Mouse (Mus musculus): ENCODE data around the gene Tshb.
A peak's percentile ranks its signal among the peaks of the same experiment; 100 is the strongest.

The Tshb gene

DNA sequence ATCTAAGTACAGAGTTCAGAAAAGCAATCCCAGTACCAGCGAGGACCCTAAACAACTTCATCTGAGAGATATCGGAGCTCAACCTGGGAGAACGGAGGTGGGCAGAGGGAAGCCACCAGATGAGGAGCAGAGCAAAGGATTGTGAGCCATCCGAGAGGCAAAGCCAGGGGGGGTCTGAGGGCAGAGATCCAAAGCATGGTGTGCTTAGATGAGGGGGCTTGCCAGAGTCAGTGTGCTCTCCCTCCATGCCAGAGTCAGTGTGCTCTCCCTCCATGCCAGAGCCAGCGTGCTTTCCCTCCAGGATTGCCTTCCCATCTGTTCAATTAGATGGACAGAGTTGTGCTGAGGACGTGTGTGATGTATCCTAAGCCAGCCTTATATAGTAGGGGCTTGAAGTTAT lies 45.4 kb downstream of the Tshb start:
- DNase-seq (ENCODE audit: low spot score), result no peak

DNA sequence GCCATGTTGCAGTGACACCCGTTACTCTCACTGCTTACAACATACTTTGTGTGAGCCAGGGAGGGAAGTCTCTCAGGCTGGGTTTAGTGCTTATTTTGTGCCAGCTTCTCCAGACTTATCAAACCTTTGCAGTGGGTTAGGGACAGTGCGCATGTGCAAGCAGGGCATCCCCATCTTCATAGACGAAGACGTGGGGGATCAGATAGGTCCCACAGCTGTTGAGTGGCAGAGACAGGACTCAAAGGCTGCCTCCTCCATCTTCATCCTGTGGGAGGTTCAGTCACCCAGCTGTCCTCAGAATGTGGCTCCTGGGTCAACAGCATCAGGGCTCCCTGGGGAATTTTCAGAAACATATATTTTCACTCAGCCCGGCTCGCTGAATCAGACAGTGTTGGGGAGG lies 46.1 kb downstream of the Tshb start:
- no peak for DNase-seq (ENCODE audit: low spot score)

GRCm38 (mm10) chr3:102735638-102736037 lies 46.9 kb downstream of the Tshb start:
- DNase-seq (ENCODE audit: low spot score), result no peak

DNA sequence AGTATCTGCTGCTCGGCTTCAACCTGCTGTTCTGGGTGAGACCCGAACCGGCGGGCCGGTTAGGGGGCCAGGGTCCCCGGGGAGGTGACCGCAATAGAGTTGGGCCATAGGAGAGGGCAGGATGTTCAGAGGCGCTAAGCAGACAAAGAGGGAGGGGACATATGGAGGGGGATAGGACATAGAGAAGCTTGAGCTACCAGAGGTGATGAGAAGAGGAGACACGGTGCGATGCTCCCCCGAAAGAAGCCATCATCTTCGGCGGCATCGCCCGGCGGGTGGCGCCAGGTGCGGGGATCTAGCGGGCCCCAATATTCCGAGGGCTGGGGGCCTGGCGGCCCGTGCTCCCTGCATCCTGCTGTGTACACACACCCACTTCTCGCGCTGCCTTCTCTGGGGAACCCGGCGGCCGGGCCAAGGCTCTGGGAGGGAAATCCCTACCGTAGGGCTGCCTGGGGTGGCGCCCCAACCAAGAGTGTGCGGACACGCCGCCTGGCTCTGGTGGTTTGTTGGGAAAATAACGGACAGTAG lies 47.4 kb downstream of the Tshb start:
- peak; percentile 61 for DNase-seq (ENCODE audit: low spot score)

DNA sequence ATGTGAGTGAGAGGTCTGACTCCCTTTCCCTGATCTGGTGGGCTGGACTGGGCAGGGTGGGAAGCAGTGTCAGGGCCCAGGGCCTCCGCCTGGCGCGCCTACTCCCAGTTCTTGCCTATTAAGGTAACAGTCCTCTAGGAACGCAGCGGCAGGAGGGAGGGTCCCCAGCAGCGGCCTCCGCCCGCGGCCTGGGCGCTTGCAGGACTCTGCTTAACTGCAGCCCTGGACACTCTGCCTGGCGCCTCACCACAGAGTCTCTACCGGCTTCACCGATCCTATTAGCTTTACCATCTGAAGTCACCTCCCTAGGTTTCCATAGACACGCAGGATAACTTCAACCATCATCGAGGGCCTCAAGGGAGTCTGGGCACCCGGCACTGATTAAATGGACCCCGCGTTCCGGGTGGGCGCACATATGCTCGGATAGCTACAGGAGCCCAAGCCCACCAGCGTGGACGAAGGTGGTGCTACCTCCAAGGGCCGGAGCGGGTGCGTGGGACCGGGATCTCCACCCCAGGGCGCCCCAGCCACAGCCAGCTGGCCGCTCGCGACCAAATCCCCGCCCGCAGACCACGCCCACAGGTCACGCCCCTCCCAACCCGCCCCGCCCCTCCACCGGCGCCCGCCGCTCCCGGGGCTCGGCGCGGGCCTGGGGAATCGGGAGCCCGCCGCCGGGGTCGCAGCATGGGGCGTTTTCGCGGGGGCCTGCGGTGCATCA lies 48.0 kb downstream of the Tshb start, which contains the start of gene Tspan2:
Gene Tspan2, plus strand, starts transcription at position 217 of the 718 bp plus-strand sequence.
- DNase-seq (ENCODE audit: low spot score), result peak; percentile 84

DNA sequence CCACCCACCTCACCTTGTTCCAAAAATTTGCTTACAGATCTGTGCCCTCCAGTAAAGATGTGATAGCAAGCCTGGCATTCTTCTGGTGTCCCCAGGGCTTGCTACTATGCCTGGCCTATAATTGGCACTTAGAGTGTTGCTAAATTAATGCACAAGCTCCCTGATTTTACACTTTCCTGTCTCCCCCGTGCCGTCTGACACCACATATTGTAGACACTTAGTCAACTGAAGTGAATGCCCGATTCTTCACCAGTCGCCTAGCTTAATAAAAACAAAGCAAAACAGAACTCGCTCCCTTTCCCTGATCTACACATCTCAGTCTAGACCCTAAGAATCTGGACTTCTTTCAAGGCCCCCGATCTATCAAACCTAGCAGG lies 48.6 kb downstream of the Tshb start:
- DNase-seq (ENCODE audit: low spot score), result no peak

GRCm38 (mm10) chr3:102733050-102733449 lies 49.5 kb downstream of the Tshb start:
- no peak for DNase-seq (ENCODE audit: low spot score)

- no peak for DNase-seq (ENCODE audit: low spot score)
Observed at GRCm38 (mm10) chr3:102732619-102733018, 49.9 kb downstream of the Tshb start.

GRCm38 (mm10) chr3:102731112-102731511 lies 51.4 kb downstream of the Tshb start:
- no peak for DNase-seq (ENCODE audit: low spot score)

DNA sequence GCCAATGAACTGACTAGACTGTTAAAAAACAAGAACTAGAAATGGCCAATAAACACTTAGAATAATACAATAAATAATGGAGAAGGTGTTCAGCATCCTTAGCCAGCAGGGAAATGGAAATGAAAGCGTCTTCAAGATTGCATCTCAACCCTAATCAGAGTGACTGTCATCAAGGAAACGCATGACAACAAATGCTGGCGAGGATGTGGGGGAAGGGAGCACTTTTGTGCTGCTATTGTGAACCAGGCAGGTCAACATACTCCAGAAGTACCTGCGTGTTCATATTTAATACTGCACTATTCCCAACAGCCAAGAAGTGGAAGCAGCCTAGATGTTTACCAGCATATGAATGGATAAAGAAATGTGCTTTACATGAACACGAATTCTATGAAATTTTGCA lies 53.1 kb downstream of the Tshb start:
- DNase-seq (ENCODE audit: low spot score), result no peak
